Mouse (Mus musculus) MN1 (cell line): ENCODE measurements around the gene Clptm1l.

Experiments
- DNase-seq: peaks from one replicate; pipeline ENCODE4 v3.0.0-alpha.2; 2016; ENCODE audit warnings: low spot score

Clptm1l gene

DNA sequence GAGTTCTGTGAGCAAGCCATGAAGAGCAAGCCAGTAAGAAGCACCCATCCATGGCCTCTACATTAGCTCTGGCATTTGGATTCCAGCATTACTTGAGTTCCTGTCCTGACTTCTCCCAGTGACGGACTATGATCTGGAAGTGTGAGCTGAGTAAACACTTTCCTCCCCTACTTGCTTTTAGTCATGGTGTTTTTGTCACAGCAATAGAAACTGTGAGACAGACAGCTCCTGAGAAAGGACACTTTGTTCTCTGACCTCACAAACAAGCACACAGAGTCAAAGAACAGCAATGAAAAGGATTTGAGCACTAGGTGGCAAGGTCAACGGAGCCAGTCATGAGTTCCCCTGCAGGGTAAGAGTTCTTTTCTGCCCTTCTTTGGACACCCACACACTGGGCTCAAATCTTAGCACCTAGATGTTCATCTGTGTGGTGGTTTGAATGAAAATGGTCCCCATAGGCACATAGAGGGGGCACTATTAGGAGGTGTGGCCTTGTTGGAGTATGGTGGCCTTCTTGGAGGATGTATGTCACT lies 56.4 kb downstream of the Clptm1l start:
- DNase-seq, result no peak
